Mouse (Mus musculus) spleen, postnatal 36 days (tissue): ENCODE measurements around the gene Racgap1.

Experiments
- DNase-seq, 2 experiments: peaks; one replicate each; pipeline ENCODE4 v3.0.0; 2022; ENCODE audit warnings: low spot score in 2 of 2, mixed read lengths in 1 of 2

The Racgap1 gene

DNA sequence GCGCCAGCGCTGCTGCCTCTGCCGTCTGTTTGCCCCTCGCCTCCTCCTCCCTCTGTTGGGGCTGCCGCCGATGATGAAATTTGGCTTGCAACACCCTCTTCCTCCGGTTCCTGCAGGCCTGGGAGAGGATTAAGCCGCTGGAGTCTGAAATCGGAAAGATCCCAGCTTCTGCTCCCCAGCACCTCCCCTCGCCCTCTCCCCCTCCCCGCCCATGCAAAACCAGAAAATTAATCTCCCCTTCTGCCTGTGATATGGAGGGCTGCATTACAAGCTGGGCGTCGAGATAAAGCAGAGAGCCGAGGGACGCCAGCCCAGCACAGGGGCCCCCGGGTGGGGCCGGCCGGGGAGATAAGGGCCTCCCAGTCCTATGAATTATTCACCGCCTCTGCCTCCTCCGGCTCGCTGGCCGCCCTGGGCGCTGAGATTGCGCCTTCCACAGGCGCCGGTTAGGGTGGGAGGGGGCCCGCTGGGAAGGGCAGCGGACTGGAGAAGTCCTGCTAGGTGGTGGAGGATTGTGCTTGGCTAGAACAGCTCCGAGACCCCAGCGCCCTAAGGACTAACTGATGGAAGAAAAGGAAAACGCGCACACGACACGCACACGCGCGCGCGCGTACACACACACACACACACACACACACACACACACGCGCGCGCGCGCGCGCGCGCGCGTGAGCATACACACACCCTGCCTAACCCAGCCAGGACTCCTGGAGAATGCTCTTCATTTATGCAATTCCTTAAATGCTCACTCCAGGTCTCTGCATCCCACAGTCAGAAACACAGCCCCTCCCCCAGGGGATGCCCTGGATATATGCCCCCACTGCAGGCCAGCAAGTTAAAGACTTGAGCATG is 13.4 kb upstream of the Racgap1 start:
- DNase-seq = peak; percentile 26 to 35

DNA sequence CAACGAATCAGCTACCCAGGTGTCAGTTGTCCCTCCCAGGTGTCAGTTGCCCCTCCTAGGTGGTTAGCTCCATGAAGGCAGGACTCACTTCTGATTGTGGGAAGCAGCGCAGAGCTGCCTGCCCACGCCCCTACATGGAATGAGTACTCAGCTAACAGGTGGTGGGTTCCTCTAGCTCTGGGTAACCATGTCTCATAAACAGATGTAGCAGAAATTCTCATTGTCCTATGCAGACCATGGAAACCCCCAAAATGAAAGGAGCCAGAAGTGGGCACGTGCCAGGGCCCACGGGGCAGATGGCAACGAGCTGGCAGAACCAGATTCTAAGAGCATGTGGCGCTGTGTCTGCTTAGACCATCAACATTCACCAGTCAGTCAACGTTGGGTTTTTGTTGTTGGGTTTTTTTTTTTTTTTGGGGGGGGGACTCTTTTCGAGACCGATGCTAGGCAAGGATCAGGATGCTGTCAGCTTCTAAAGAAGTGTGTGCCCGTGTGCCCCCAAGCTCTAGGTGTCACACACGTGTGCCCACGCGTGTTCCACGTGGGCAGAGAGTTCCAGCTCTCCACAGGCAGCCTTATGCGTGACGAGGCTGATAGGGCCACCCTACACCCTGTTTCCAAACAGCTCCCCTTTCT is 12.6 kb upstream of the Racgap1 start:
- no peak for DNase-seq

DNA sequence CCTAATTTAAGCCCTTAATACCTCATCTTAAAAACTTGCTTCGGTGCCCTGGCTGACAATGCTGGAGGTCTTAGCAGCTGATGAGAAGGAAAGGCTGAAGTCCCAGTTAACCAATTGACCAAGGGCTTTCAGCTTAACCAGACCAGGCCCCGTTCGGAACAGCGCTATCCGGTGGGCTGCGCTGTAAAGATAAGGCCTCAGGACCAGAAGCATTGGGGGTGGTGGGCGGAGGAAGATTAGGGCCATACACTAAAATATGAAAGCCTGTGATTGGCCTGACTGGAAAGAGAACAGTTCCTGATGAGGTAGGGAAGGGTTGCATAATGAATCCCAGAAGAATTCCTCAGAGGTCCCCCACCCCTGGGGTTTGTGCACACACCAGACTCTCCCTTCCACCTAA is 10.9 kb upstream of the Racgap1 start:
- DNase-seq = no peak

DNA sequence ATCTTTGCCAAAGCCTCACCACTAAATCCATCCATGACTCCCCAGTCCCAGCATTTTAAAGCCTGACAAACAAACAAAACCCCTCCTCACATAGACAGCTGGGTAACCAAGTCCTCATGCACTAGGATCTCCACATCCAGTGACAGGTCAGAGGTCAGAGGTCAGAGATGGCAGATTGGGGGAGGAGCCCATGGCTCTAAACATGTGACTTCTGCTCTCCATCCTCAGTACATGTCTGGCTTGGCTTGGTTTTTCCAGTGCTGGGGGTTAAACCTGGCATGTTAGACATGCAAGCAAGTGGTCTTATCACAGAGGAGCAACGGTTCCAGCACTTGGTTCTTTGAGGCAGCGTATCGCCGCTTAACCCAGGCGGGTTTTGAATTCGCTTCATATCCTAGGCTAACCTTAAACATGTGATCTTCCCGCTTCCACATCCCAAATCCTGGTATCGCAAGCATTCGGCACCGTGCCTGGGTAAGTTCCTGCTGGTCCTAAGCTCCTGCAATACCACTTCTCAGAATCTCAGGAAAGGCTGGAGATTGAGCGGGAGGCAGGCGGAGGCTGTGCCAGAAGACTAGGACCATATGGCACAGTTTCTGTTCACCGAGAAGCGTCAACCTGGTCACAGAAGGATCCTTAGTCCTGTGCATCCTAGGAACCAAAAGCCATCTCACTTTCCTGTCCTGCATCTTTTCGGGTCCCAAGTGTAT is 9.8 kb upstream of the Racgap1 start:
- DNase-seq = no peak

DNA sequence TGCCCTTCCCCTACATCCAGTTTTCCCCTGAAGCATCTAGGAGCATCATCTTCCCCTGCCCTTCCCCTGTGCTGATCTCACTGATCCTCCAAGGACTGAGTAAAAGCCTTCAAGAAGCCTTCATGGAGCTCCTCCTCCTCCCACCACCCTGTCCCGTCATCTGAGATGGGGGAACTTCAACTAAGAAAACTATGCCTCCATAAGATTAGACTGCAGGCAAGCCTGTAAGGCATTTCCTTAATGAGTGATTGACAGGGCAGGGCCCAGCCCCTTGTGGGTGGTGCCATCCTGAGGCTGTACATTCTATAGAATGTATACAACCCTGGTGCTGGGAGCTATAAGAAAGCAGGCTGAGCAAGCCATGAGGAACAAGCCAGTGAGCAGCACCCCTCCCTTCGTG is 7.0 kb upstream of the Racgap1 start:
- no peak for DNase-seq

DNA sequence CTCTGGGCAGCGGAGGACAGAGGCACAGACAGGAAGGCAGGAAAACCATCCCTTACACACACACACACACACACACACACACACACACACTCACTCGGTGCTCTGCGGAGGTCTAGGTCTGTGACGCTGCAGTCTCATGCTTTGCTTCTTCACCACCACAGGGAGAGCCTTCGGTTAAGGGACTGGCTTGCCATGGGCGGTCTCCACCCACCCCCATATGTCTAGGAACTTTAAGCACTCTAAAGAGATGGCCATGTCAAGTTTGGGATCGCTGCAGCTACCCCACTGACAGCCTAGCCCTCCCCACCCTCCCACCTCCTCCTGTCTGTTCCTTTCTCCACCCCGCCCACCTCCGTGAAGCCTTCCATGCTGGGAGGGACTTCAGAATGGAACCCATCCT is 4.5 kb upstream of the Racgap1 start:
- DNase-seq = no peak

DNA sequence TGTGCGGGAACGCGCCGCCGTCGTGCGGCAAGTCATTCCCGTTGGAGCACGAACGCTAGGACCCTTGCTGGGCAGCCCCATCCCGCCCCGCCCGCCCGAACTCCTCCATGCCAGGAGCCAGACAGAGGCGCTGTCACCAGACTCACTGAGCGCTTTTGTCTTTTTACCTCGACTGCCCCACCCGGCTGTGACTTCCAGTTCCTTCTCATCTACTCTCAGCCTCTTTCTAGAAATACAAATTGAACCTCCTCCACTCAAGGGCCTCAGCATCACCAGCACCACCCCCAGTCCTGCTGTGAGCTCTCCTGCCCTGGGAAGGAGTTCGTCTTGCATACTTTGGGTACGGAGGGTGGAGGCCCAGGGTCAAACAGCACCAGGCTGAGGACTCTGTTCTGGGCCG is 2.4 kb upstream of the Racgap1 start:
- no peak for DNase-seq

DNA sequence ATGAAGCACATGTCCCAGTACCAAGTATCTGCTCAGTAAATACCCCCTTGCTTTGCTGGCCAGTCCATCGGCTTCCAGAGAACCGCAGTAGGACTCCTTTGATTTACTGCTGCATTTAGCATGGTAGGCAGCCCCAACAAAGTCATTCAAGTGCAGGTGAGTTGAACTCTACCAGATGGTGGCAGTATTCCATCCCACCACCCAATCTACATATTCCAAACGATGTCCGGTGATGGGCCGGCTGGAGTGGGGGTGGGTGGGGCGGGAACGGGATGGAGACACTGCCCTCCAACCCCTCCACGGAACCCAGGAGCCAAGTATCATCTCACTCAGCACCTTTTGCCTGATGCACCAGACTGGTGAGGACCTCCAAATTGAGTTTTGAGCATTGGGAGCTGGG is 1.8 kb upstream of the Racgap1 start:
- no peak for DNase-seq

DNA sequence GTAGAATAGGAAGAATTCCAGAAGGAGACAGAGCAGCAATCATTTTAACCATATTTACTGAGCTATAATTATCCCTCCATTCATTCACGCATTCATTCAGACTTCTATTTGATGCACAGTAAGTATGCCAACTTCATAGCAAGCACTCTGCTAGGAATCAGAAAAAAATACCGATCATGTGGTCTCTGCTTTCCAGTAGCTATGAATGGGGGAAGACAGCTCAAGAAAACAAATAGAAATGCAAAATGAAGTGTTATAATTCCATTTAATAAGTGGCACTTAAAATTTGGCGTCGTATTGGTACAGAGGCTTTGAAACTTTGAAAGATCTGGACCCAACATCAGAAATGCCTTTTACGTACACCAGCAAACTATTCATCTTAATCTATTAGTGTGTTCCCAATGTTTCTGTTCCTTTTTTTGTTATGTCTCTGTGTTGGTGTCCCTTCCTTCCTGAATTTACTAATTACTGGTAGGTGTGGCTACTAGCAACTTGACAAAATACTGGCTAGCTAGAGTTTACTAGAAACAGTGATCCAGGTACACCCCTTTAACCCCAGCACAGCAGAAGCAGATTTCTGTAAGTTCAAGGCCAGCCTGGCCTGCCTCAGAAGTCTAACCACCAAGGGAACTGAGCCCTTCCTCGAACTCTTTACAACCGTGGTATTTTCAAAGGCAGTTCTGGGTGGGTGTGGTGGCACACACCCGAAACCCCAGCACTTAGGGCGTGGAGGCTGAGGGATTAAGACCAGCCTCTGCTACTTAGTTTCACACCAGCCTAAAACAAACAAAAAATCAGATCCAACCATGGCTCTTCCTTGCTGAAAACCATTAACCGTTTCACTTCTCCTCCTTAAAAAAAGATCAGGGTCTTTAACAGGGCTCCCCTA is 772 bp upstream of the Racgap1 start:
- peak; percentile 20 to 24 for DNase-seq

DNA sequence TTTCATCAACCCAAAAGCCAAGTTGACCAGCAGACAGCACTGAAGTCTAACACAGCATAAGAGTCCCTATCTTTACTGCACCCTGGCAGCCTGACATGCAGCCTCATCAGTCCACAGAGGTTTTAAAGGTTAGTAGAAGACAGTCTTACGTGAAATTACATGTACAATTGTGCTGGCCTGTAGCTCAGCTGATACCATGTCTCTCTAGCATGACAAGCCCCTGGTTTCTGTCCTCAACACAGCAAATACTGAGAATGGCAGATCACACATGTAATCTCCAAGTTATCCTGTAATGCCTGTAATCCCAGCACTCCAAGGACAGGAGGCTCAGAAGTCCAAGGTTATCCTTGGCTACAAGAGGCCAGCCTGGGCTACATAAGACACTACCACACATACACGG is 1.2 kb downstream of the Racgap1 start:
- DNase-seq = no peak

DNA sequence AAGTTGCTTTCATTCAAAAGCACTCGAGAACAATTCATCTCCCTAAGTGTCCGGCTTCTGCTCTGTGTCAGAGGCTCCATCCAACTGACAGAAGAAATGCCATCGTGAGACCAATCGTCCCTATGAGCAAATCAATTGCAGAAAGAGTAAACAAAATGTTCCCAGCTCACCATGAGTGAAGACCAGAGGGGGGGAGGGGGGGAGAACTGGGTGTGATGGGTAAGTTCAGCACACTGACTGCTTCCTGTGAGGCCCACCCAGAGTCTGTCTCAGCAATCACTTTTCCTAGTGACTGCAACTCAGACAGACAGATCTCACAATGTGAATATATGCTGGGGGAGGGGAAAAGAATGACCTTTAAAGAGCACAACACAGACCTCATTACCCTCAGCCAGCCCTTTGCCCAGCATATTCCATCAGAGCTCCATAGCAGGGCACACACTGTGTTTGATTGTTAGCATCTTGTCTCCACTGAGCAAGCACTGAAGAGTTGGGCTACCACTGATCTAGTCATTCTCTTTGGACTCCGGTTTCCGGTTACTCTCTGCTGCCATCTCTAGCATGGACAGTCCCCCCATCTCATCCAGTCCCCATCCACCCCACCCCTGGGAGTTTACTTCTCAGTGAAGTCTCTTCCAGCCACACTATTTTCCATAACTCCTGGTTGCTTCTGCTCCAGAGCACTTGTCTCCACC is 2.2 kb downstream of the Racgap1 start:
- DNase-seq = no peak

DNA sequence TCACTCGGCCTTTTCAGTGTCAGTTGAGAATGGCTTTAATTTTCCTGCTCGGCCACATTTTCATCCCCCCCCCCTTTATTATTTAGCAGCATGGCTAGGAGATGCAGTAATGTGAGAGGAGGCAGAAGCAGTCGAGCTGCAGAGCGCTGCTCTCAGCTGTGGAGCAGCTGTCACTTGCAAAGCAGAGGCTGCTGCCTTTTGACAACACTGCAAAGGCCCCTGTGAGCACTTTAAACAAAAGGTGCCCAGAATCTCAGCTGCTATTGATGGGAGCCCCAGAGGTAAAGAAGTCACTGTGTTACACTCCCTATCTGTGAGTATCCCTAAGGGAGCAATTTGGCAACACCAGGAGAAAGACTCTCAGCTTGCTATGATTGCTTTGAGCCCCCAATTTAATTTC is 3.1 kb downstream of the Racgap1 start:
- no peak for DNase-seq

DNA sequence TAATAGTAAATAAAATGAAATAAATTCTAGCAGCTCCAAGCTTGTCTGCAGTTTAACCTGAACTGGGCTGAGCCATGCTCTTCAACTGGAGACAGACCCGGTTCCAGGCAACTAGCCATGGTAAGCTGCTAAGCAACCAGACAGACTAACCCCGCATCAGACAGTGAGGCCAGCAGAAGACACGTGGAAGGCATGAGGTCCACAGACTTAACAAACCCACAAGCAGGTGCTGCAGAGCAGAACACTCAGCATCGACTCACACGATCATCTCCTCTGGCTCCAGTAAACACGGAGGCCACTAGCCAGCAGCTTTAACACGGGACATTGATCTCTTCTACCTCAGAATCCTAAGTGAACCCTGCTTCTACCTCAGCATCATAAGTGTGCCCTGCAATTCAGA is 6.7 kb downstream of the Racgap1 start:
- DNase-seq = no peak

DNA sequence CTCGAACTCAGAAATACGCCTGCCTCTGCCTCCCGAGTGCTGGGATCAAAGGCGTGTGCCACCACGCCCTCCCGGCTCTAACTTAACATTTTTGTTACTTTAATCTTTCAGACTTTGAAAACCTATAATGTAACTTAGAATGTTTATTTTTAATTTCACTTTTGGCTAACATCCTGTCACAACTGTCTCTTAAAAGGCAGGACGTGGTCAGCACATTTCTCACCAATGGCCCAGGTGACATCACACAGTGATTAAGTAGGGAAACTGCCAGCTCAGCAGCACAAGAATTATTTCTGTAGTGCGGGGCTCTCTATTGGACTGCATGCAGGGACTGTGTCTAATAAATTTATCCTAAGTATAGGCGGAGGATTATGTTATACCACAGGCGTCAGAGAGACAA is 7.6 kb downstream of the Racgap1 start:
- DNase-seq = no peak

DNA sequence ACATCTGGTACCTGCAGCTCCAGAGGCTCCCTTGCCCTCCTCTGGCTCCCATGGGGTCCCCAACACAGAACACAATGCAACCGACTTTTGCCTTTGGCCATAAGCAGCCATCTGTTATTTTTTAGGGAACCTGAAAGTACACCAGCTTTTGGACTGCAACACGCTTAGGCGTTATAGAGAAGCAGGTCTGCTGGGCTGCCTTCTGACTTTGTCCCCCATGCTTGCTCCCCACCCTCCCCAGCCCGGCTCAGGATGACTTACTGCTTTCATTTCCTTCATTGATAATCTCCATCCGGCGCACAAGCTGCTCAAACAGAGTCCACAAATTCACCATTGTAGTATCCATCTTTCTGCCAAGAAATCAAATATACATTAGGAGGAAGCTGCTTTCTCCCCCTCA is 8.8 kb downstream of the Racgap1 start:
- DNase-seq = no peak

DNA sequence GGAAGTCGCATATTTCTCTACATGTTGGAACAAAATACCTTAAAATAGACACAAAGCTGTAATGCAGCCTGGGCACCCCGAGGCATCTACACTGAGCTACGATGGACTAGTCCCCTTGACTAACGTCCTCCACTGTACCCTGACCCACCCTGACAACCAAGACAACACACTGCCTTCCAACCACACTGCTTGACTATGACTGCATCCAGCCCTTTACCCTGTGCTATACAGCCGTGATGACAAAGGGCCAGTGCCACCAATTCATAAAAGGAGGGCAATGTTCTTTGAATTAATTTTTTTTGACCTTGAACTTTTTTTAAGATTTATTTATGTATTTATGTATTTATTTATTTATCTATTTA is 13.4 kb downstream of the Racgap1 start:
- DNase-seq = no peak

DNA sequence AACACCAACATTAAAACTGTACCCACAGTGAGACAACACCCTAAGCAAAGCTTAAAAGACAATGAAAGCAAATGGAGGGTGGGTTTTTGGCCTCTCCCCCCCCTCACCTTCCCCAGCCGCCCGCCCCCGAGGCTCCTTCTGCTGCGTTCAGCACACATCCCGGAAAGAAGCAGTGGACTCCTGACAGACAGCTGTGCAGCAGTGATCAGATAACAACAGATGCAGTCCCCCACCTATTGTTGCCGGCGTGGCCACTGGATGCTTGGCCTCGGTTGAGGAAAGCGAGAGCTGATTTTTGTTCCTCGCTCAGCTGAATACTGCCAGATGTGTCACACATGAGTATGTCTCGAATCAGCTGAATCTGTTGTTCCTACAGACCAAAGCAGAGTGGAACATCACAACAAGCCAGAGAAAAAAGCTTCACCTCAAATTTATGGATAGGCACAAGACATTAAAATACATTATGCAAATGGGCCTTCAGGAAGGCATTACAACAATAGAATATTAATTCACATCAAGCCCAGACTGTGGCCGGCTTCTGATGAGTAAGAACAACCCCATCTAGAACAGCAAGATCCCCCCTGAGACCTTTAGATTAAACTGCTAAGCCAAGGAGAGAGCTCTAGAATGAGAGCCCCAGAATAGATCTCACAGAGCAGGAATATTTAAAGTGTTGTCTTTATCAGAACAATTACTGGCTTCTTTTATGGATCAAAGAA is 13.9 kb downstream of the Racgap1 start:
- no peak for DNase-seq

DNA sequence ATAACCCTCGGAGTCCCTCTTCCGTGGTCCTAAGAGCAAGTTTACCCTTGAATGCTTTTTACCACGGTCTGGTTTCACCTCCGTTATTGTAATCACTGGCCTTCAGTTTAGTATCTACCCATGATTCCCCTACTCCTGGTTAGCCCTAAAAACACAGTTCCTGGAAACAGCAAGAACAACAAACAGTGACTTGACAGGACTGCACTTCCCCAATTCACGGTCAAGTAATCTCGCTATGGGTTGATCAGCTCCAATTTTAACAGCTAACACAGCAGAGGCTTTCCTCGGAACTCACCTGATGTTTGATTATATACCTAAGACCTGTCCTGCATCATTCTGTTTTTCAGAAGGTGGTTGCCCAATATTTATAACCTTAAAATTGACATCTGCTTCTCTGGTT is 16.8 kb downstream of the Racgap1 start:
- DNase-seq = no peak

DNA sequence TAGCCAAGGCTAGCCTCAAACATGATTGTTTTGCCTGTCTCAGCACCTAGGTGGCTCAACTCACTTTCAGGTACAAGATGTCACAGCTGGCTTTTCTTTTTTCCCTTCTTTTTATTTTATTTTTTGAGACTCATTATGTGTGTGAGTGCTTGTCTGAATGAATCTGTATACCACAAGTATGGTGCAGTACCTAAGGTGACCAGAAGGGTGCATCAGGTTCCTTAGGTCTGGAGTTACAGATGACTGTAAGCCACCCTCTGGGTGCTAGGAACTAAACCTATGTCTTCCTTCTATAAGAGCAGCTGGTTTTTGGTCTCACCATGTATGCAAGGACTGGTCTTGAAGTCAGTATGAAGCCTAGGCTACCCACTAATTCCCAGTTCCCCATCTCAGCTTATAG is 19.8 kb downstream of the Racgap1 start:
- DNase-seq = no peak

DNA sequence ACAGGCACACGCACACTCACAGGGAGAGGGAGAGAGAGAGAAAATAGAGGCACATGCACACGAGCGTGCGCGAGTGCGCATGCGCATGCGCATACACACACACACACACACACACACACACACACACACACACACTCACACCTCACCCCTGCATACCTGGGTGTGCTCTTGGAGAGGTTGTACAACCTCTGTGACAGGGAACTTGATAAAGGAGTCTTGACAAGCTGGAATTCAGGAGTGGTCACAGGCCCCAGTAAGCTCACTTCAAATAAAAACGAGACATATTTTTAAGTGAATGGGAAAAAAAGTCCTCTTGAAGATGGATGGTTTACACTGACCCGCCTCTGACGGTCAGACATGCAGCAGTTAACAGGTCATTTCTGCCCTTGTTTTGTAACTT is 29.4 kb downstream of the Racgap1 start:
- no peak for DNase-seq

DNA sequence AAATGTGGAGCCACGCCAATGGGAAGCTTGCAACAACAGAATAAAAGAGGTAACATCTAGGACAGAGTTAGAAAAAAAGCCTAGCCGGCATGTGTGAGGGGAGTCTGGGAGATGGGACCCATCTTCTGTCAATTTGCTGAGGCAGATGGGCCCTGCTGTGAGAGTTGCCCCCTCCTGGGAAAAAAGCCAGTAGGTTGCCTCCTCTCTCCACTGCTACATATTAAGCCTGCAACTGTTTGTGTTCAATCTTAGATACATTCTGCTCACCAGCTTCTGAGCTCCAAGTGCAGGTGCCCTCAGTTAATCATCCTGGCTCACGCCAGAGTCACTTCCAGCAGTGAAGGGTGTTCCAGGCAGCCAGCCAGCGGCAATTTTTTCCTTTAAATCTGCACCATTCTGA is 31.6 kb downstream of the Racgap1 start:
- DNase-seq = no peak
